Mouse (Mus musculus) ES-Bruce4 (cell line): Measurements from ENCODE around the gene Olfr592.

Experiments used
- CTCF ChIP-seq: IDR thresholded peaks from one replicate; pipeline ENCODE4 v1.8.1; 2011; ENCODE audit warnings: low read depth, low read length
- EP300 ChIP-seq: IDR thresholded peaks from 2 replicates; pipeline ENCODE4 v1.6.1; 2011; ENCODE audit warnings: low read depth, low read length; ENCODE audit not compliant: insufficient read depth

- TF ChIP-seq CTCF (no peak), EP300 (no peak)
Observed at GRCm38 (mm10) chr7:103140579-103140978, 44.0 kb upstream of the Olfr592 start, which contains the start of gene Olfr588-ps1.
